Mouse (Mus musculus) MEL (cell line): ENCODE measurements around the gene Bckdhb. TPM values are rescaled to one million over a fixed set of nuclear protein-coding genes. Genes with fewer than 3 reads are reported as not detected.

Source experiments
- DNase-seq: peaks from one replicate; pipeline ENCODE4 v3.0.0; 2011; ENCODE audit warnings: low read depth, low spot score
- H3K27ac ChIP-seq: 2 replicates; pipeline ENCODE4 v1.5.1; 2012; ENCODE audit warnings: low read depth, mild to moderate bottlenecking, control low read depth, low read length, moderate library complexity; ENCODE audit not compliant: control insufficient read depth
- H3K27me3 ChIP-seq, 2 experiments: fragments of 150-350 bp in 1 of 2; sonication (generic) in 1 of 2; 2 replicates each; pipeline ENCODE4 v1.6.1; 2012; ENCODE audit warnings: low read length in 2 of 2, mild to moderate bottlenecking in 2 of 2, improper control_type of control experiment in 1 of 2, moderate library complexity in 1 of 2; ENCODE audit not compliant: insufficient read depth in 2 of 2, control insufficient read depth in 1 of 2
- H3K36me3 ChIP-seq, 2 experiments: 2 replicates each; pipeline ENCODE4 v1.6.1; 2012 to 2014; ENCODE audit warnings: low read length in 2 of 2, improper control_type of control experiment in 1 of 2, inconsistent platforms in 1 of 2, mild to moderate bottlenecking in 1 of 2; ENCODE audit not compliant: insufficient read depth in 2 of 2, control insufficient read depth in 1 of 2
- H3K4me1 ChIP-seq, 2 experiments: fragments of 150-350 bp in 1 of 2; sonication (generic) in 1 of 2; 2 replicates each; pipeline ENCODE4 v1.6.1; 2012; ENCODE audit warnings: low read length in 2 of 2, improper control_type of control experiment in 1 of 2, mild to moderate bottlenecking in 1 of 2; ENCODE audit not compliant: insufficient read depth in 2 of 2, control insufficient read depth in 1 of 2
- H3K4me3 ChIP-seq, 2 experiments: fragments of 150-350 bp in 1 of 2; sonication (generic) in 1 of 2; 2 replicates each; pipeline ENCODE4 v1.5.1; 2012; ENCODE audit warnings: low read depth in 2 of 2, low read length in 2 of 2, mild to moderate bottlenecking in 2 of 2, moderate library complexity in 2 of 2, control low read depth in 1 of 2, improper control_type of control experiment in 1 of 2; ENCODE audit not compliant: control insufficient read depth in 1 of 2, insufficient read depth in 1 of 2
- H3K79me2 ChIP-seq: 2 replicates; pipeline ENCODE4 v1.6.1; 2012; ENCODE audit warnings: mild to moderate bottlenecking, low read length, moderate library complexity; ENCODE audit not compliant: control insufficient read depth, poor library complexity, insufficient read depth
- H3K9ac ChIP-seq: 2 replicates; pipeline ENCODE4 v1.6.1; 2012; ENCODE audit warnings: low read depth, mild to moderate bottlenecking, control low read depth, low read length, moderate library complexity; ENCODE audit not compliant: control insufficient read depth, poor library complexity, severe bottlenecking
- H3K9me3 ChIP-seq: fragments of 150-350 bp; sonication (generic); replicated peaks from 2 replicates; pipeline ENCODE4 v1.6.1; 2012; ENCODE audit warnings: mild to moderate bottlenecking, low read length, improper control_type of control experiment, moderate library complexity; ENCODE audit not compliant: insufficient read depth
- CHD2 ChIP-seq: IDR thresholded peaks from 2 replicates; pipeline ENCODE4 v1.6.1; 2011; ENCODE audit warnings: low read length, improper control_type of control experiment
- ELF1 ChIP-seq: IDR thresholded peaks from 2 replicates; pipeline ENCODE4 v1.6.1; 2014; ENCODE audit warnings: low read depth, mild to moderate bottlenecking, inconsistent platforms, low read length, improper control_type of control experiment, moderate library complexity
- EP300 ChIP-seq, 2 experiments: IDR thresholded peaks; 2 replicates each; pipeline ENCODE4 v1.6.1; 2011; ENCODE audit warnings: improper control_type of control experiment in 2 of 2, low read length in 2 of 2, low read depth in 1 of 2, mild to moderate bottlenecking in 1 of 2
- ETS1 ChIP-seq: IDR thresholded peaks from 2 replicates; pipeline ENCODE4 v1.6.1; 2012; ENCODE audit warnings: low read depth, mild to moderate bottlenecking, inconsistent platforms, low read length, improper control_type of control experiment, moderate library complexity
- GABPA ChIP-seq: IDR thresholded peaks from 2 replicates; pipeline ENCODE4 v1.6.1; 2012; ENCODE audit warnings: low read depth, mild to moderate bottlenecking, inconsistent platforms, low read length, improper control_type of control experiment, moderate library complexity
- GATA1 ChIP-seq: IDR thresholded peaks from 2 replicates; pipeline ENCODE4 v1.6.1; 2011; ENCODE audit warnings: low read depth, low read length, improper control_type of control experiment
- HCFC1 ChIP-seq: IDR thresholded peaks from 2 replicates; pipeline ENCODE4 v1.6.1; 2012; ENCODE audit warnings: low read depth, mild to moderate bottlenecking, inconsistent platforms, low read length, improper control_type of control experiment, moderate library complexity
- JUND ChIP-seq: IDR thresholded peaks from 2 replicates; pipeline ENCODE4 v1.6.1; 2011; ENCODE audit warnings: low read depth, mild to moderate bottlenecking, improper control_type of control experiment, low read length
- KAT2A ChIP-seq: conservative IDR thresholded peaks from 2 replicates; pipeline ENCODE4 v1.6.1; 2012; ENCODE audit warnings: low read depth, low read length, improper control_type of control experiment, inconsistent platforms
- MAZ ChIP-seq: IDR thresholded peaks from 2 replicates; pipeline ENCODE4 v1.6.1; 2012; ENCODE audit warnings: low read depth, mild to moderate bottlenecking, inconsistent platforms, low read length, improper control_type of control experiment
- MEF2A ChIP-seq: IDR thresholded peaks from 2 replicates; pipeline ENCODE4 v1.6.1; 2014; ENCODE audit warnings: low read depth, mild to moderate bottlenecking, inconsistent platforms, low read length, improper control_type of control experiment; ENCODE audit not compliant: poor library complexity, insufficient replicate concordance, severe bottlenecking; ENCODE audit errors: extremely low read depth
- MYC ChIP-seq: IDR thresholded peaks from 2 replicates; pipeline ENCODE4 v1.6.1; 2011; ENCODE audit warnings: low read depth, mild to moderate bottlenecking, low read length, improper control_type of control experiment, moderate library complexity
- NRF1 ChIP-seq: IDR thresholded peaks from 2 replicates; pipeline ENCODE4 v1.6.1; 2014; ENCODE audit warnings: low read depth, mild to moderate bottlenecking, inconsistent platforms, low read length, improper control_type of control experiment, moderate library complexity; ENCODE audit not compliant: poor library complexity, insufficient read depth, severe bottlenecking
- POLR2A ChIP-seq, 2 experiments: IDR thresholded peaks; 2 replicates each; pipeline ENCODE4 v1.6.1; 2011 to 2012; ENCODE audit warnings: low read length in 2 of 2, mild to moderate bottlenecking in 2 of 2, control low read depth in 1 of 2, improper control_type of control experiment in 1 of 2, low read depth in 1 of 2, moderate library complexity in 1 of 2; ENCODE audit not compliant: control insufficient read depth in 1 of 2, insufficient read depth in 1 of 2, poor library complexity in 1 of 2
- POLR2AphosphoS2 ChIP-seq: IDR thresholded peaks from 2 replicates; pipeline ENCODE4 v1.6.1; 2011; ENCODE audit warnings: low read length, improper control_type of control experiment
- POLR2AphosphoS5 ChIP-seq: IDR thresholded peaks from 2 replicates; pipeline ENCODE4 v1.6.1; 2012; ENCODE audit warnings: low read depth, borderline replicate concordance, mild to moderate bottlenecking, inconsistent platforms, low read length, moderate library complexity, mixed read lengths
- RAD21 ChIP-seq: IDR thresholded peaks from 2 replicates; pipeline ENCODE4 v1.6.1; 2011; ENCODE audit warnings: mild to moderate bottlenecking, low read depth, low read length, improper control_type of control experiment
- RCOR1 ChIP-seq: IDR thresholded peaks from 2 replicates; pipeline ENCODE4 v1.6.1; 2012; ENCODE audit warnings: low read depth, mild to moderate bottlenecking, inconsistent platforms, low read length, improper control_type of control experiment
- SMC3 ChIP-seq: IDR thresholded peaks from 2 replicates; pipeline ENCODE4 v1.6.1; 2011; ENCODE audit warnings: low read depth, low read length, improper control_type of control experiment
- TCF12 ChIP-seq: IDR thresholded peaks from 2 replicates; pipeline ENCODE4 v1.6.1; 2014; ENCODE audit warnings: low read depth, mild to moderate bottlenecking, inconsistent platforms, low read length, improper control_type of control experiment, moderate library complexity
- UBTF ChIP-seq: IDR thresholded peaks from 2 replicates; pipeline ENCODE4 v1.6.1; 2012; ENCODE audit warnings: low read depth, mild to moderate bottlenecking, inconsistent platforms, low read length, improper control_type of control experiment, moderate library complexity, borderline replicate concordance; ENCODE audit not compliant: insufficient read depth
- USF2 ChIP-seq, 2 experiments: IDR thresholded peaks; 2 replicates each; pipeline ENCODE4 v1.6.1; 2011 to 2012; ENCODE audit warnings: improper control_type of control experiment in 2 of 2, low read length in 2 of 2, borderline replicate concordance in 1 of 2, inconsistent platforms in 1 of 2, low read depth in 1 of 2, mild to moderate bottlenecking in 1 of 2; ENCODE audit not compliant: insufficient read depth in 1 of 2
- ZKSCAN1 ChIP-seq: IDR thresholded peaks from 2 replicates; pipeline ENCODE4 v1.6.1; 2012; ENCODE audit warnings: low read depth, mild to moderate bottlenecking, inconsistent platforms, low read length, improper control_type of control experiment, moderate library complexity
- ZNF384 ChIP-seq: IDR thresholded peaks from 2 replicates; pipeline ENCODE4 v1.6.1; 2012; ENCODE audit warnings: low read depth, mild to moderate bottlenecking, inconsistent platforms, low read length, improper control_type of control experiment
- polyA plus RNA-seq, 2 experiments: library from polyadenylated mRNA; stranded (reverse) in 1 of 2; unstranded in 1 of 2; fragments of >175 nt in 1 of 2; fragments of >200 nt in 1 of 2; gene quantifications; 2 replicates each; pipeline versions ENCODE4 v1.2.1 to v1.2.4; 2012; ENCODE audit warnings: low replicate concordance in 2 of 2, low read depth in 1 of 2; ENCODE audit not compliant: insufficient read length in 2 of 2, insufficient read depth in 1 of 2, missing spikeins in 1 of 2
- total RNA-seq: library from RNA; depleted of rRNA; stranded (reverse); fragments of 300-350 nt; gene quantifications from 2 replicates; pipeline ENCODE4 v1.2.3, GENCODE M21; 2012

The Bckdhb gene
- total and polyA plus RNA-seq, 3 experiments, result 15.9 to 26.6 TPM; not detected in 1

DNA sequence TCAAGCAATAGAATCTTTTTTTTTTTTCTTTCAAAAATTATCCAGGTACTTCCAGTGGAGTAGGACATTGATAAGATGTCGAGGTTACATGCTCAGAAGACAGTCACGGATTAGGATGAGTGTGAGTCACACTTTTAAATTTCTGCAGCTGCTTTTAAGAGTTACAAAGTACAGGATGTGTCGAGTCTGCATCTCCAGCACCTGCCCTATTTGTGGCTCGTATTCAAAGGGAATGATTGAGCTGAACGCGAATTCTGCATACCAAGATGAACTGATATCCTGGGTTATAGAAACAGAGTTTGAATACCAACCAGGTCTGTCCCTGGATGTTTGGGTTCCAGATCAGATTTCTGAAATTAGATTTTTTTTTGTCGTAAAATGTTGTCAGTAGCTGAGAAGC lies 56.3 kb downstream of the Bckdhb start:
- no peaks in the 10 kb centered on the region for H3K4me1 ChIP-seq
- no peaks in the 10 kb centered on the region for H3K27me3 ChIP-seq
- H3K27ac ChIP-seq, result no peak overlapping the region
- H3K79me2 ChIP-seq, result no peaks in the 10 kb centered on the region
- H3K9ac ChIP-seq, result no peak overlapping the region
- TF ChIP-seq USF2 (IDR thresholded peaks at IDR 0.05; ENCODE audit: borderline replicate concordance in 1 of 2, insufficient read depth in 1 of 2, low read depth in 1 of 2, low read length in 2 of 2) (no peak), ZNF384 (no peak), ETS1 (no peak), RCOR1 (no peak), POLR2AphosphoS5 (no peak), RAD21 (no peak), GABPA (no peak), ZKSCAN1 (no peak), EP300 (IDR thresholded peaks at IDR 0.05; ENCODE audit: low read depth in 1 of 2, low read length in 2 of 2) (no peak), SMC3 (no peak), HCFC1 (no peak), NRF1 (no peak), GATA1 (no peak)
- DNase-seq, result no peak
- no peaks in the 10 kb centered on the region for H3K36me3 ChIP-seq
- no peaks in the 10 kb centered on the region for H3K9me3 ChIP-seq
- H3K4me3 ChIP-seq, result no peak overlapping the region

DNA sequence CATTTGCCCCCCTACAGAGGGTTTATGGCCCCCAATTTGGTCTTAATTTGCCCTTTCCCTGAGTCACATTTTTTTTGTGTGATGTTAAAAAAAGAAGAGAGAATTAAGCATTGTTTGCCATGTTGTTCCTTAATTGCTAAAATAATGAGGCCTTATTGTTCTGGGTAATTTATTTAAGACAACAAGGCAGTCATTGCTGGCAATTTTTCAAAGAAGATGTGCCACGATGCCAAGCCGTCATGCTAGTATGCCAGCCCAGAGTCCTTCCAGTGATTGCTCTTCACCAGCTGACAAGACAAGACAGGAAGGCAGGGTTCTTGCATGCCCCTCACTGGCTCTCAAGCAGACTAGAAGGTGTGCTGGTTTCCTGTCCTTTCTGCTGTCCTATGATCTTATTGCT lies 84.0 kb downstream of the Bckdhb start:
- Histone ChIP-seq H3K79me2 (no peaks in the 10 kb centered on the region), H3K9me3 (no peaks in the 10 kb centered on the region), H3K27ac (no peak overlapping the region), H3K4me3 (no peak overlapping the region), H3K27me3 (no peaks in the 10 kb centered on the region)
- no peak for DNase-seq
- no peak for TF ChIP-seq MYC
- TF ChIP-seq, all 39 proteins: peak for 0
- no peaks in the 10 kb centered on the region for H3K4me1 ChIP-seq
- H3K36me3 ChIP-seq, result no peaks in the 10 kb centered on the region
- H3K9ac ChIP-seq, result no peak overlapping the region

- DNase-seq, result no peak
- Histone ChIP-seq H3K9me3 (no peaks in the 10 kb centered on the region), H3K36me3 (no peaks in the 10 kb centered on the region), H3K27ac (no peak overlapping the region), H3K27me3 (no peaks in the 10 kb centered on the region), H3K4me3 (no peak overlapping the region), H3K79me2 (no peaks in the 10 kb centered on the region), H3K4me1 (no peaks in the 10 kb centered on the region), H3K9ac (no peak overlapping the region)
- TF ChIP-seq ELF1, result no peak
- TF ChIP-seq POLR2AphosphoS2, result no peak
- no peak for TF ChIP-seq CHD2
- no peak for TF ChIP-seq ZNF384
- no peak for TF ChIP-seq JUND
- no peak for TF ChIP-seq TCF12
- TF ChIP-seq MAZ, result no peak
- TF ChIP-seq GABPA, result no peak
- TF ChIP-seq POLR2A (IDR thresholded peaks at IDR 0.05; ENCODE audit: control insufficient read depth in 1 of 2, insufficient read depth in 1 of 2, low read depth in 1 of 2, low read length in 2 of 2, poor library complexity in 1 of 2), result no peak
- no peak for TF ChIP-seq ETS1
- no peak for TF ChIP-seq RCOR1
- TF ChIP-seq KAT2A, result no peak
- no peak for TF ChIP-seq UBTF
- no peak for TF ChIP-seq POLR2AphosphoS5
- TF ChIP-seq MEF2A, result no peak
- no peak for TF ChIP-seq RAD21
- no peak for TF ChIP-seq EP300 (IDR thresholded peaks at IDR 0.05; ENCODE audit: low read depth in 1 of 2, low read length in 2 of 2)
- TF ChIP-seq GATA1, result no peak
These were observed 86.2 kb downstream of the Bckdhb start for GRCm38 (mm10) chr9:84011146-84011545.
